Mouse (Mus musculus): ENCODE results near the gene Ccdc173. TPM values are rescaled to one million over a fixed set of nuclear protein-coding genes. Genes with fewer than 3 reads are reported as not detected.
A peak's percentile ranks its signal among the peaks of the same experiment; 100 is the strongest.

Gene Ccdc173
- polyA plus RNA-seq, 1 experiment from 2014 or later = 2.3 TPM

- Histone ChIP-seq H3K9me3 (ENCODE audit: control insufficient read depth, low read length) (no peaks in the 10 kb centered on the region), H3K36me3 (replicated peaks; ENCODE audit: control insufficient read depth, insufficient read depth) (peaks cover 5% of the 10 kb centered on the region; the same call in 1 of the 2 replicates), H3K4me3 (replicated peaks; ENCODE audit: low read length) (peak overlapping the region; percentile 69), H3K27me3 (ENCODE audit: control insufficient read depth, insufficient read depth, low read length) (no peaks in the 10 kb centered on the region), H3K27ac (no peak overlapping the region), H3K4me2 (replicated peaks) (peak overlapping the region; percentile 78), H3K9ac (no peak overlapping the region), H3K4me1 (replicated peaks; ENCODE audit: control insufficient read depth, insufficient read depth, low read length) (peaks cover 9% of the 10 kb centered on the region)
- DNase-seq (ENCODE audit: low spot score) (no peak), ATAC-seq (ENCODE audit: low FRiP score) (peak; percentile 52; the same call in 1 of the 2 replicates)
- WGBS = 28% methylated on average over 4 of the region's 4 CpGs
These were observed 75.8 kb downstream of the Ccdc173 start for GRCm38 (mm10) chr2:69713626-69714014.

- peaks cover 9% of the 10 kb centered on the region; the same call in 1 of the 2 replicates for H3K36me3 ChIP-seq (replicated peaks; ENCODE audit: control insufficient read depth, insufficient read depth)
These were observed 76.3 kb downstream of the Ccdc173 start, which contains the start of gene Fastkd1 for GRCm38 (mm10) chr2:69712981-69713625. Fastkd1 (minus strand) TSS chr2:69713516.

DNA sequence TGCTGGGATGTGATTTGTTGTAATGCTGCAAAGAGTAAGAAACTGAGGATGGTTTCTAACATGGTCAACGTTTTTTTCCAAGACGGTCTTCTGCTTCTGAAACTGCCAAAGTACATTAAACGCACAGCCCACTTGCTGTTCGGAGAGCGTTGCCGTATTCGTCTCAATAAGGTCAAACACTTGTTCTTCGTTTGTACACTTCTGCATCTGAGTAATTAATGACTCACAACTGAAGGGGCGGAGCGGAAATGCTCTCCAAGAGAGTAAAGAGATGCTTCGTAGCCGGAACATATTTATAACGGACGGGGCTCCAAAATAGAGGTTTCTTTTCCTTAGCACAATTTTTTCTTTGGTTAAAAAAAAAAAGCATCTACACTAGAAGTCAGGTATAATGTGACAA, 77.2 kb downstream of the Ccdc173 start:
- Histone ChIP-seq H3K4me1 (replicated peaks; ENCODE audit: control insufficient read depth, insufficient read depth, low read length) (peaks cover 9% of the 10 kb centered on the region), H3K9ac (0 out of 2 replicates have a peak overlapping the region, but pooled peaks have one; percentile 77), H3K9me3 (ENCODE audit: control insufficient read depth, low read length) (no peaks in the 10 kb centered on the region), H3K4me2 (replicated peaks) (peak overlapping the region; percentile 78), H3K27me3 (ENCODE audit: control insufficient read depth, insufficient read depth, low read length) (no peaks in the 10 kb centered on the region), H3K27ac (no peak overlapping the region), H3K36me3 (replicated peaks; ENCODE audit: control insufficient read depth, insufficient read depth) (peaks cover 17% of the 10 kb centered on the region), H3K4me3 (replicated peaks; ENCODE audit: low read length) (no peak overlapping the region; the same call in 1 of the 2 replicates)
- 90% methylated on average over 14 of the region's 14 CpGs for WGBS
- ATAC-seq (ENCODE audit: low FRiP score) = no peak
- DNase-seq (ENCODE audit: low spot score) = no peak

More at GRCm38 (mm10) chr2:69712981-69713625, 76.3 kb downstream of the Ccdc173 start, which contains the start of gene Fastkd1:
- Histone ChIP-seq H3K9ac (peak within 1 kb of the TSS; percentile 77), H3K9me3 (ENCODE audit: control insufficient read depth, low read length) (no peaks in the 10 kb centered on the region), H3K4me3 (replicated peaks; ENCODE audit: low read length) (peak within 1 kb of the TSS; percentile 69), H3K4me1 (replicated peaks; ENCODE audit: control insufficient read depth, insufficient read depth, low read length) (peaks cover 9% of the 10 kb centered on the region), H3K27me3 (ENCODE audit: control insufficient read depth, insufficient read depth, low read length) (no peaks in the 10 kb centered on the region), H3K4me2 (replicated peaks) (peak within 1 kb of the TSS; percentile 78), H3K27ac (peak within 1 kb of the TSS; percentile 68)
- ATAC-seq (ENCODE audit: low FRiP score) (peak; percentile 99), DNase-seq (ENCODE audit: low spot score) (peak; percentile 88)
- under 1% methylated on average over 39 of the region's 39 CpGs for WGBS

Other genes with a start within 250 kb of the Ccdc173 start
- 1.1 and 1.7 TPM in 2 replicates for gene Lrp2, start 203.5 kb downstream of the Ccdc173 start, polyA plus RNA-seq (2014; fragmentation: Nextera tagmentation; extraction: Ambion mirVana)
- gene Bbs5, start 142.4 kb downstream of the Ccdc173 start, polyA plus RNA-seq (2014; fragmentation: Nextera tagmentation; extraction: Ambion mirVana) = 22.5 and 24.7 TPM in 2 replicates
- gene Klhl41, start 119.5 kb downstream of the Ccdc173 start, polyA plus RNA-seq (2014; fragmentation: Nextera tagmentation; extraction: Ambion mirVana) = 0.13 and 0.24 TPM in 2 replicates
- 18.8 and 20.2 TPM in 2 replicates for gene Fastkd1, start 76.1 kb downstream of the Ccdc173 start, polyA plus RNA-seq (2014; fragmentation: Nextera tagmentation; extraction: Ambion mirVana)
- gene Ppig, start 67.0 kb downstream of the Ccdc173 start, polyA plus RNA-seq (2014; fragmentation: Nextera tagmentation; extraction: Ambion mirVana) = 83.9 and 84.8 TPM in 2 replicates
- 40.2 and 47.0 TPM in 2 replicates for gene Phospho2, start within 50 bp of the Ccdc173 start, polyA plus RNA-seq (2014; fragmentation: Nextera tagmentation; extraction: Ambion mirVana)
- gene Klhl23, start 32.4 kb upstream of the Ccdc173 start, polyA plus RNA-seq (2014; fragmentation: Nextera tagmentation; extraction: Ambion mirVana) = 106 and 112 TPM in 2 replicates
- 225 and 239 TPM in 2 replicates for gene Ssb, start 72.0 kb upstream of the Ccdc173 start, polyA plus RNA-seq (2014; fragmentation: Nextera tagmentation; extraction: Ambion mirVana)
- gene Mettl5, start 96.0 kb upstream of the Ccdc173 start, polyA plus RNA-seq (2014; fragmentation: Nextera tagmentation; extraction: Ambion mirVana) = 32.8 and 33.7 TPM in 2 replicates
- 16.3 and 21.3 TPM in 2 replicates for gene Ubr3, start 107.7 kb upstream of the Ccdc173 start, polyA plus RNA-seq (2014; fragmentation: Nextera tagmentation; extraction: Ambion mirVana)
- 0.08 and 0.27 TPM in 2 replicates for gene Myo3b, start 249.6 kb upstream of the Ccdc173 start, polyA plus RNA-seq (2014; fragmentation: Nextera tagmentation; extraction: Ambion mirVana)